Mouse (Mus musculus) MEL (cell line): Measurements from ENCODE around the gene Sdhaf1. TPM values are rescaled to one million over a fixed set of nuclear protein-coding genes. Genes with fewer than 3 reads are reported as not detected.

Source experiments
- DNase-seq: peaks from one replicate; pipeline ENCODE4 v3.0.0; 2011; ENCODE audit warnings: low read depth, low spot score
- H3K27ac ChIP-seq: 2 replicates; pipeline ENCODE4 v1.5.1; 2012; ENCODE audit warnings: low read depth, mild to moderate bottlenecking, control low read depth, low read length, moderate library complexity; ENCODE audit not compliant: control insufficient read depth
- H3K27me3 ChIP-seq, 2 experiments: fragments of 150-350 bp in 1 of 2; sonication (generic) in 1 of 2; 2 replicates each; pipeline ENCODE4 v1.6.1; 2012; ENCODE audit warnings: low read length in 2 of 2, mild to moderate bottlenecking in 2 of 2, improper control_type of control experiment in 1 of 2, moderate library complexity in 1 of 2; ENCODE audit not compliant: insufficient read depth in 2 of 2, control insufficient read depth in 1 of 2
- H3K36me3 ChIP-seq, 2 experiments: 2 replicates each; pipeline ENCODE4 v1.6.1; 2012 to 2014; ENCODE audit warnings: low read length in 2 of 2, improper control_type of control experiment in 1 of 2, inconsistent platforms in 1 of 2, mild to moderate bottlenecking in 1 of 2; ENCODE audit not compliant: insufficient read depth in 2 of 2, control insufficient read depth in 1 of 2
- H3K4me1 ChIP-seq, 2 experiments: fragments of 150-350 bp in 1 of 2; sonication (generic) in 1 of 2; 2 replicates each; pipeline ENCODE4 v1.6.1; 2012; ENCODE audit warnings: low read length in 2 of 2, improper control_type of control experiment in 1 of 2, mild to moderate bottlenecking in 1 of 2; ENCODE audit not compliant: insufficient read depth in 2 of 2, control insufficient read depth in 1 of 2
- H3K4me3 ChIP-seq, 2 experiments: fragments of 150-350 bp in 1 of 2; sonication (generic) in 1 of 2; 2 replicates each; pipeline ENCODE4 v1.5.1; 2012; ENCODE audit warnings: low read depth in 2 of 2, low read length in 2 of 2, mild to moderate bottlenecking in 2 of 2, moderate library complexity in 2 of 2, control low read depth in 1 of 2, improper control_type of control experiment in 1 of 2; ENCODE audit not compliant: control insufficient read depth in 1 of 2, insufficient read depth in 1 of 2
- H3K79me2 ChIP-seq: 2 replicates; pipeline ENCODE4 v1.6.1; 2012; ENCODE audit warnings: mild to moderate bottlenecking, low read length, moderate library complexity; ENCODE audit not compliant: control insufficient read depth, poor library complexity, insufficient read depth
- H3K9ac ChIP-seq: 2 replicates; pipeline ENCODE4 v1.6.1; 2012; ENCODE audit warnings: low read depth, mild to moderate bottlenecking, control low read depth, low read length, moderate library complexity; ENCODE audit not compliant: control insufficient read depth, poor library complexity, severe bottlenecking
- H3K9me3 ChIP-seq: fragments of 150-350 bp; sonication (generic); replicated peaks from 2 replicates; pipeline ENCODE4 v1.6.1; 2012; ENCODE audit warnings: mild to moderate bottlenecking, low read length, improper control_type of control experiment, moderate library complexity; ENCODE audit not compliant: insufficient read depth
- CHD1 ChIP-seq: IDR thresholded peaks from 2 replicates; pipeline ENCODE4 v1.6.1; 2012; ENCODE audit warnings: low read depth, mild to moderate bottlenecking, inconsistent platforms, low read length, improper control_type of control experiment
- CHD2 ChIP-seq: IDR thresholded peaks from 2 replicates; pipeline ENCODE4 v1.6.1; 2011; ENCODE audit warnings: low read length, improper control_type of control experiment
- CTCF ChIP-seq, 3 experiments: IDR thresholded peaks in 2 of 3; conservative IDR thresholded peaks in 1 of 3; 2 replicates each; pipeline ENCODE4 v1.5.1; 2011 to 2012; ENCODE audit warnings: low read length in 3 of 3, low read depth in 2 of 3, mild to moderate bottlenecking in 2 of 3, improper control_type of control experiment in 1 of 3, inconsistent platforms in 1 of 3, mixed read lengths in 1 of 3, moderate library complexity in 1 of 3; ENCODE audit not compliant: control insufficient read depth in 1 of 3, insufficient read depth in 1 of 3, poor library complexity in 1 of 3, severe bottlenecking in 1 of 3
- E2F4 ChIP-seq: IDR thresholded peaks from 2 replicates; pipeline ENCODE4 v1.6.1; 2011; ENCODE audit warnings: low read depth, low read length, improper control_type of control experiment, borderline replicate concordance
- EP300 ChIP-seq, 2 experiments: IDR thresholded peaks; 2 replicates each; pipeline ENCODE4 v1.6.1; 2011; ENCODE audit warnings: improper control_type of control experiment in 2 of 2, low read length in 2 of 2, low read depth in 1 of 2, mild to moderate bottlenecking in 1 of 2
- ETS1 ChIP-seq: IDR thresholded peaks from 2 replicates; pipeline ENCODE4 v1.6.1; 2012; ENCODE audit warnings: low read depth, mild to moderate bottlenecking, inconsistent platforms, low read length, improper control_type of control experiment, moderate library complexity
- GABPA ChIP-seq: IDR thresholded peaks from 2 replicates; pipeline ENCODE4 v1.6.1; 2012; ENCODE audit warnings: low read depth, mild to moderate bottlenecking, inconsistent platforms, low read length, improper control_type of control experiment, moderate library complexity
- GATA1 ChIP-seq: IDR thresholded peaks from 2 replicates; pipeline ENCODE4 v1.6.1; 2011; ENCODE audit warnings: low read depth, low read length, improper control_type of control experiment
- HCFC1 ChIP-seq: IDR thresholded peaks from 2 replicates; pipeline ENCODE4 v1.6.1; 2012; ENCODE audit warnings: low read depth, mild to moderate bottlenecking, inconsistent platforms, low read length, improper control_type of control experiment, moderate library complexity
- JUND ChIP-seq: IDR thresholded peaks from 2 replicates; pipeline ENCODE4 v1.6.1; 2011; ENCODE audit warnings: low read depth, mild to moderate bottlenecking, improper control_type of control experiment, low read length
- KAT2A ChIP-seq: conservative IDR thresholded peaks from 2 replicates; pipeline ENCODE4 v1.6.1; 2012; ENCODE audit warnings: low read depth, low read length, improper control_type of control experiment, inconsistent platforms
- MAFK ChIP-seq: IDR thresholded peaks from 2 replicates; pipeline ENCODE4 v1.6.1; 2011; ENCODE audit warnings: low read depth, mild to moderate bottlenecking, low read length, improper control_type of control experiment, borderline replicate concordance
- MAX ChIP-seq: IDR thresholded peaks from 2 replicates; pipeline ENCODE4 v1.6.1; 2011; ENCODE audit warnings: low read length, improper control_type of control experiment
- MEF2A ChIP-seq: IDR thresholded peaks from 2 replicates; pipeline ENCODE4 v1.6.1; 2014; ENCODE audit warnings: low read depth, mild to moderate bottlenecking, inconsistent platforms, low read length, improper control_type of control experiment; ENCODE audit not compliant: poor library complexity, insufficient replicate concordance, severe bottlenecking; ENCODE audit errors: extremely low read depth
- MYB ChIP-seq: IDR thresholded peaks from 2 replicates; pipeline ENCODE4 v1.6.1; 2011; ENCODE audit warnings: mild to moderate bottlenecking, low read depth, low read length, improper control_type of control experiment
- MYC ChIP-seq: IDR thresholded peaks from 2 replicates; pipeline ENCODE4 v1.6.1; 2011; ENCODE audit warnings: low read depth, mild to moderate bottlenecking, low read length, improper control_type of control experiment, moderate library complexity
- NELFE ChIP-seq: IDR thresholded peaks from 2 replicates; pipeline ENCODE4 v1.6.1; 2011; ENCODE audit warnings: low read depth, low read length, improper control_type of control experiment
- POLR2AphosphoS2 ChIP-seq: IDR thresholded peaks from 2 replicates; pipeline ENCODE4 v1.6.1; 2011; ENCODE audit warnings: low read length, improper control_type of control experiment
- POLR2AphosphoS5 ChIP-seq: IDR thresholded peaks from 2 replicates; pipeline ENCODE4 v1.6.1; 2012; ENCODE audit warnings: low read depth, borderline replicate concordance, mild to moderate bottlenecking, inconsistent platforms, low read length, moderate library complexity, mixed read lengths
- RAD21 ChIP-seq: IDR thresholded peaks from 2 replicates; pipeline ENCODE4 v1.6.1; 2011; ENCODE audit warnings: mild to moderate bottlenecking, low read depth, low read length, improper control_type of control experiment
- SIN3A ChIP-seq: IDR thresholded peaks from 2 replicates; pipeline ENCODE4 v1.6.1; 2012; ENCODE audit warnings: low read length, improper control_type of control experiment, inconsistent platforms
- TAL1 ChIP-seq: IDR thresholded peaks from 2 replicates; pipeline ENCODE4 v1.6.1; 2012; ENCODE audit warnings: mild to moderate bottlenecking, inconsistent platforms, low read length, moderate library complexity, mixed read lengths
- TBP ChIP-seq: IDR thresholded peaks from 2 replicates; pipeline ENCODE4 v1.8.0; 2011; ENCODE audit warnings: low read depth, low read length, improper control_type of control experiment
- TCF12 ChIP-seq: IDR thresholded peaks from 2 replicates; pipeline ENCODE4 v1.6.1; 2014; ENCODE audit warnings: low read depth, mild to moderate bottlenecking, inconsistent platforms, low read length, improper control_type of control experiment, moderate library complexity
- USF1 ChIP-seq: IDR thresholded peaks from 2 replicates; pipeline ENCODE4 v1.6.1; 2014; ENCODE audit warnings: low read depth, mild to moderate bottlenecking, inconsistent platforms, low read length, improper control_type of control experiment, moderate library complexity
- ZNF384 ChIP-seq: IDR thresholded peaks from 2 replicates; pipeline ENCODE4 v1.6.1; 2012; ENCODE audit warnings: low read depth, mild to moderate bottlenecking, inconsistent platforms, low read length, improper control_type of control experiment
- polyA plus RNA-seq, 2 experiments: library from polyadenylated mRNA; stranded (reverse) in 1 of 2; unstranded in 1 of 2; fragments of >175 nt in 1 of 2; fragments of >200 nt in 1 of 2; gene quantifications; 2 replicates each; pipeline versions ENCODE4 v1.2.1 to v1.2.4; 2012; ENCODE audit warnings: low replicate concordance in 2 of 2, low read depth in 1 of 2; ENCODE audit not compliant: insufficient read length in 2 of 2, insufficient read depth in 1 of 2, missing spikeins in 1 of 2
- total RNA-seq: library from RNA; depleted of rRNA; stranded (reverse); fragments of 300-350 nt; gene quantifications from 2 replicates; pipeline ENCODE4 v1.2.3, GENCODE M21; 2012

Sdhaf1 gene
- total and polyA plus RNA-seq, 3 experiments = 4.3 to 8.1 TPM; not detected in 1

- Histone ChIP-seq H3K4me1 (no peaks in the 10 kb centered on the region), H3K79me2 (no peaks in the 10 kb centered on the region), H3K27me3 (no peaks in the 10 kb centered on the region), H3K9ac (no peak within 1 kb of the TSS), H3K4me3 (no peak within 1 kb of the TSS), H3K9me3 (no peaks in the 10 kb centered on the region), H3K36me3 (no peaks in the 10 kb centered on the region), H3K27ac (no peak within 1 kb of the TSS)
- DNase-seq = no peak
- no peak for TF ChIP-seq MAX
- TF ChIP-seq E2F4 = no peak
- no peak for TF ChIP-seq TBP
- TF ChIP-seq SIN3A = no peak
- no peak for TF ChIP-seq TAL1
- no peak for TF ChIP-seq MAFK
- no peak for TF ChIP-seq GABPA
- TF ChIP-seq KAT2A = no peak
- TF ChIP-seq CTCF (IDR thresholded peaks at IDR 0.05 in 2 of 3, conservative IDR thresholded peaks at IDR 0.05 in 1 of 3; ENCODE audit: control insufficient read depth in 1 of 3, insufficient read depth in 1 of 3, low read depth in 2 of 3, low read length in 3 of 3, poor library complexity in 1 of 3, severe bottlenecking in 1 of 3) = no peak
- TF ChIP-seq GATA1 = no peak
- TF ChIP-seq ETS1 = no peak
- TF ChIP-seq USF1 = no peak
- TF ChIP-seq EP300 (IDR thresholded peaks at IDR 0.05; ENCODE audit: low read depth in 1 of 2, low read length in 2 of 2) = no peak
- no peak for TF ChIP-seq CHD1
- TF ChIP-seq MYB = no peak
- TF ChIP-seq RAD21 = no peak
- no peak for TF ChIP-seq ZNF384
- no peak for TF ChIP-seq TCF12
- no peak for TF ChIP-seq POLR2AphosphoS2
Measured at GRCm38 (mm10) chr7:30291215-30292131, 32.2 kb downstream of the Sdhaf1 start, which contains the start of gene Clip3. TSS of gene Clip3 (plus strand) at chr7:30291728.

GRCm38 (mm10) chr7:30289714-30290399 lies 33.8 kb downstream of the Sdhaf1 start:
- Histone ChIP-seq H3K9ac (no peak overlapping the region), H3K4me3 (no peak overlapping the region), H3K36me3 (no peaks in the 10 kb centered on the region), H3K4me1 (no peaks in the 10 kb centered on the region), H3K79me2 (no peaks in the 10 kb centered on the region), H3K27ac (no peak overlapping the region), H3K9me3 (no peaks in the 10 kb centered on the region), H3K27me3 (no peaks in the 10 kb centered on the region)
- no peak for DNase-seq
- no peak for TF ChIP-seq MYC
- no peak for TF ChIP-seq POLR2AphosphoS5
- TF ChIP-seq NELFE = no peak
- no peak for TF ChIP-seq TBP
- no peak for TF ChIP-seq GATA1
- no peak for TF ChIP-seq GABPA
- no peak for TF ChIP-seq JUND
- TF ChIP-seq MEF2A = no peak
- no peak for TF ChIP-seq HCFC1
- no peak for TF ChIP-seq CHD2
- TF ChIP-seq SIN3A = no peak
